Mouse (Mus musculus): Measurements from ENCODE around the gene Fam114a1. TPM values are rescaled to one million over a fixed set of nuclear protein-coding genes. Genes with fewer than 3 reads are reported as not detected.

Gene Fam114a1
- 10 to 100 TPM; 16.3 to 23.1 TPM for total RNA-seq (2023)

GRCm38 (mm10) chr5:64969861-64970771 is at the start of gene Fam114a1:
Gene Fam114a1 (plus strand): TSS chr5:64970071.

GRCm38 (mm10) chr5:64959843-64960230 is 10.0 kb upstream of the Fam114a1 start, which contains the start of gene Tlr6:
Gene Tlr6 (minus strand): TSS chr5:64960097.

Other genes starting within 250 kb of the Fam114a1 start
- 100 to 1,000 TPM; 251 to 253 TPM for gene Klf3, start 166.7 kb upstream of the Fam114a1 start, total RNA-seq (2023)
- gene Tlr1, start 36.5 kb upstream of the Fam114a1 start, total RNA-seq (2023), result 10 to 100 TPM; 25.0 to 32.0 TPM
- 10 to 100 TPM; 38.2 to 39.9 TPM for gene Tlr6, start 10.0 kb upstream of the Fam114a1 start, total RNA-seq (2023)
- 10 to 100 TPM; 31.9 to 34.5 TPM for gene Tmem156, start 122.1 kb downstream of the Fam114a1 start, total RNA-seq (2023)
- 10 to 100 TPM; 77.6 to 83.0 TPM for gene Klhl5, start 137.5 kb downstream of the Fam114a1 start, total RNA-seq (2023)
- 1 to 10 TPM in 1 of 2 experiments, under 1 TPM in 1; 0.82 to 1.7 TPM for gene Wdr19, start 229.6 kb downstream of the Fam114a1 start, total RNA-seq (2023)

All from monocyte, adult 59 days (primary cell).